Mouse (Mus musculus): ENCODE results near the gene Gm17087.

The Gm17087 gene

GRCm38 (mm10) chr17:8566850-8567249 lies at the start of gene Gm17087:
Gene Gm17087 (minus strand): TSS chr17:8566950.
- no peak for DNase-seq (ENCODE audit: low read depth)

- DNase-seq (ENCODE audit: low read depth): peak; percentile 67
Measured at GRCm38 (mm10) chr17:8613882-8614551, 47.3 kb upstream of the Gm17087 start.

GRCm38 (mm10) chr17:8611916-8612315 lies 45.2 kb upstream of the Gm17087 start:
- no peak for DNase-seq (ENCODE audit: low read depth)

- DNase-seq (ENCODE audit: low read depth): no peak
Measured at GRCm38 (mm10) chr17:8606695-8607094, 39.9 kb upstream of the Gm17087 start.

- DNase-seq (ENCODE audit: low read depth): no peak
Measured at GRCm38 (mm10) chr17:8605921-8606320, 39.2 kb upstream of the Gm17087 start.

- DNase-seq (ENCODE audit: low read depth): no peak
Measured at GRCm38 (mm10) chr17:8602976-8603375, 36.2 kb upstream of the Gm17087 start.

- peak; percentile 77 for DNase-seq (ENCODE audit: low read depth)
Measured at GRCm38 (mm10) chr17:8597790-8598189, 31.0 kb upstream of the Gm17087 start.

GRCm38 (mm10) chr17:8592427-8593277 lies 25.9 kb upstream of the Gm17087 start:
- peak; percentile 72 for DNase-seq (ENCODE audit: low read depth)

- DNase-seq (ENCODE audit: low read depth): no peak
Measured at GRCm38 (mm10) chr17:8581579-8581978, 14.8 kb upstream of the Gm17087 start.

GRCm38 (mm10) chr17:8580360-8580759 lies 13.6 kb upstream of the Gm17087 start:
- peak; percentile 40 for DNase-seq (ENCODE audit: low read depth)

GRCm38 (mm10) chr17:8573542-8574260 lies 7.0 kb upstream of the Gm17087 start:
- DNase-seq (ENCODE audit: low read depth): no peak

- peak; percentile 30 for DNase-seq (ENCODE audit: low read depth)
Measured at GRCm38 (mm10) chr17:8562886-8563280, 3.9 kb downstream of the Gm17087 start.

GRCm38 (mm10) chr17:8562101-8562885 lies 4.5 kb downstream of the Gm17087 start:
- DNase-seq (ENCODE audit: low read depth): peak; percentile 59

GRCm38 (mm10) chr17:8557926-8558325 lies 8.8 kb downstream of the Gm17087 start:
- DNase-seq (ENCODE audit: low read depth): no peak

- DNase-seq (ENCODE audit: low read depth): no peak
Measured at GRCm38 (mm10) chr17:8556223-8556622, 10.5 kb downstream of the Gm17087 start.

GRCm38 (mm10) chr17:8555785-8556184 lies 11.0 kb downstream of the Gm17087 start:
- no peak for DNase-seq (ENCODE audit: low read depth)

- no peak for DNase-seq (ENCODE audit: low read depth)
Measured at GRCm38 (mm10) chr17:8554219-8554618, 12.5 kb downstream of the Gm17087 start.

- DNase-seq (ENCODE audit: low read depth): no peak
Measured at GRCm38 (mm10) chr17:8553601-8554000, 13.1 kb downstream of the Gm17087 start.

- DNase-seq (ENCODE audit: low read depth): no peak
Measured at GRCm38 (mm10) chr17:8552346-8553035, 14.3 kb downstream of the Gm17087 start.

- no peak for DNase-seq (ENCODE audit: low read depth)
Measured at GRCm38 (mm10) chr17:8551641-8552040, 15.1 kb downstream of the Gm17087 start.

- DNase-seq (ENCODE audit: low read depth): no peak
Measured at GRCm38 (mm10) chr17:8548733-8549132, 18.0 kb downstream of the Gm17087 start.

All from naive thymus-derived CD4-positive, alpha-beta T cell, adult 2 months (primary cell).